Mouse (Mus musculus): Measurements from ENCODE around the gene Gm9887.
A peak's percentile ranks its signal among the peaks of the same experiment; 100 is the strongest.

The Gm9887 gene

GRCm38 (mm10) chr12:69360997-69361899 lies 11.0 kb downstream of the Gm9887 start:
- peak; percentile 99 for DNase-seq (ENCODE audit: inconsistent ontology term)

- no peak for DNase-seq (ENCODE audit: inconsistent ontology term)
Observed at GRCm38 (mm10) chr12:69360655-69360996, 11.6 kb downstream of the Gm9887 start.

- DNase-seq (ENCODE audit: inconsistent ontology term) = no peak
Observed at GRCm38 (mm10) chr12:69357300-69357646, 15.0 kb downstream of the Gm9887 start.

GRCm38 (mm10) chr12:69356546-69357299 lies 15.5 kb downstream of the Gm9887 start, which contains the start of gene Nemf:
Gene Nemf, minus strand, starts transcription at chr12:69357165.
- peak; percentile 85 for DNase-seq (ENCODE audit: inconsistent ontology term)

- DNase-seq (ENCODE audit: inconsistent ontology term) = no peak
Observed at GRCm38 (mm10) chr12:69351685-69352084, 20.6 kb downstream of the Gm9887 start.

- no peak for DNase-seq (ENCODE audit: inconsistent ontology term)
Observed at GRCm38 (mm10) chr12:69349928-69350327, 22.3 kb downstream of the Gm9887 start.

- peak; percentile 8 for DNase-seq (ENCODE audit: inconsistent ontology term)
Observed at GRCm38 (mm10) chr12:69333547-69333946, 38.7 kb downstream of the Gm9887 start.

GRCm38 (mm10) chr12:69332147-69332546 lies 40.1 kb downstream of the Gm9887 start:
- DNase-seq (ENCODE audit: inconsistent ontology term) = no peak

GRCm38 (mm10) chr12:69331187-69331586 lies 41.1 kb downstream of the Gm9887 start:
- no peak for DNase-seq (ENCODE audit: inconsistent ontology term)
